Mouse (Mus musculus): ENCODE results near the gene Bcan.

The Bcan gene

GRCm38 (mm10) chr3:88000181-88000580 is at the start of gene Bcan:
Gene Bcan, minus strand, starts transcription at chr3:88000230.
- no peak for DNase-seq (ENCODE audit: low spot score)

GRCm38 (mm10) chr3:88049532-88049931 is 49.5 kb upstream of the Bcan start:
- no peak for DNase-seq (ENCODE audit: low spot score)

GRCm38 (mm10) chr3:88042661-88043421 is 42.8 kb upstream of the Bcan start, which contains the start of gene Gpatch4:
Gene Gpatch4, plus strand, starts transcription at chr3:88043108.
- DNase-seq (ENCODE audit: low spot score), result peak; percentile 69

- DNase-seq (ENCODE audit: low spot score), result no peak
These were observed 35.7 kb upstream of the Bcan start for GRCm38 (mm10) chr3:88035561-88036293.

- DNase-seq (ENCODE audit: low spot score), result no peak
These were observed 33.5 kb upstream of the Bcan start for GRCm38 (mm10) chr3:88033506-88033905.

GRCm38 (mm10) chr3:88030608-88031395 is 30.8 kb upstream of the Bcan start:
- no peak for DNase-seq (ENCODE audit: low spot score)

- no peak for DNase-seq (ENCODE audit: low spot score)
These were observed 27.6 kb upstream of the Bcan start, which contains the start of gene Hapln2 for GRCm38 (mm10) chr3:88027434-88028186. Gene Hapln2, minus strand, starts transcription at chr3:88027583.

GRCm38 (mm10) chr3:88026823-88027222 is 26.8 kb upstream of the Bcan start:
- DNase-seq (ENCODE audit: low spot score), result no peak

GRCm38 (mm10) chr3:88023192-88024074 is 23.4 kb upstream of the Bcan start:
- DNase-seq (ENCODE audit: low spot score), result no peak

- peak; percentile 75 for DNase-seq (ENCODE audit: low spot score)
These were observed 22.5 kb upstream of the Bcan start for GRCm38 (mm10) chr3:88022322-88023191.

GRCm38 (mm10) chr3:88010634-88011265 is 10.7 kb upstream of the Bcan start:
- DNase-seq (ENCODE audit: low spot score), result no peak

- DNase-seq (ENCODE audit: low spot score), result no peak
These were observed 6.1 kb upstream of the Bcan start for GRCm38 (mm10) chr3:88005822-88006786.

- no peak for DNase-seq (ENCODE audit: low spot score)
These were observed 2.4 kb upstream of the Bcan start for GRCm38 (mm10) chr3:88002291-88002976.

GRCm38 (mm10) chr3:88000816-88001595 is 976 bp upstream of the Bcan start:
- DNase-seq (ENCODE audit: low spot score), result no peak

GRCm38 (mm10) chr3:87999243-87999895 is 661 bp downstream of the Bcan start:
- DNase-seq (ENCODE audit: low spot score), result no peak

- no peak for DNase-seq (ENCODE audit: low spot score)
These were observed 1.3 kb downstream of the Bcan start for GRCm38 (mm10) chr3:87998747-87999146.
